Mouse (Mus musculus) thymus, adult 2 months (tissue): ENCODE data around the gene Tomm34.

ENCODE experiments used
- CTCF ChIP-seq: fragments of 200-500 bp; IDR thresholded peaks from 2 replicates; pipeline ENCODE4 v1.5.1; 2012; ENCODE audit warnings: mild to moderate bottlenecking, control low read depth, low read length, moderate library complexity, borderline replicate concordance; ENCODE audit not compliant: control insufficient read depth, poor library complexity, insufficient read depth; ENCODE audit errors: extremely low read depth
- POLR2A ChIP-seq: fragments of 200-500 bp; IDR thresholded peaks from 2 replicates; pipeline ENCODE4 v1.6.1; 2012; ENCODE audit warnings: mild to moderate bottlenecking, low read length, control low read depth, moderate library complexity; ENCODE audit not compliant: control insufficient read depth, poor library complexity, insufficient read depth; ENCODE audit errors: extremely low read depth

DNA sequence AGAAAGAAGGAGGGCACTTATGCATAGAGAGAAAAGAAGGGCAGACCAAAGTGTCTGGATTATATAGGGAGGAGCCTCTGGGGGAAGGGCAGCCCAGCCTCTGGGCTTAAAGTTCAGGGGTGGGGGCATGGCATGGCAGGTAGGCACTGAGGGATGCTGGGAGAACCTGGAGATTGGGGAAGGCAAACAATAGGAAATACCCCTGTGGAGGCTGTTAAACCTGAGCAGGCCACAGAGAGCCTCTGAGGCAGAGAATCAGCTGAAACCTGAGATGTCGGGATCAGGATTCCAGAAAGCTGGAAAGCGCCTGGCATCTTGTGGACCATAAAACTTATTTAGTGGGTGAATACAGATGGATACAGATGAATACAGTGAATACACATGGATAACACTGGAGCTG, 1.1 kb upstream of the Tomm34 start:
- TF ChIP-seq POLR2A, result no peak
- TF ChIP-seq CTCF, result no peak
